In genomic region chr15:3587879-3588278, GRCm38 (mm10) we compare ENCODE assay signal across 25 mouse cellular contexts. TPM values are rescaled to one million over a fixed set of nuclear protein-coding genes. Genes with fewer than 3 reads are reported as not detected.
DNase-seq lines count a peak whose midpoint lies in the region; ATAC-seq and TF ChIP-seq lines count a peak whose summit lies in the region.
"Had no signal": no experiment of that assay in that cellular context is flagged by ENCODE, and none has a peak within 500 bp of the region (broad histone marks: within the 10 kb centered on the region; RNA-seq: fewer than 3 reads in every experiment).

No protein-coding gene starts in this region.

- H3K4me3 ChIP-seq in intestine, embryonic 15.5 days (replicated peaks) = no peak overlapping the region
- H3K4me3 ChIP-seq in cerebellum, adult 2 months (replicated peaks; ENCODE audit: insufficient read depth, low read depth, low read length) = no peak overlapping the region
- H3K4me3 ChIP-seq: forebrain, embryonic 10.5 days; forebrain, embryonic 13.5 days; hindbrain, embryonic 10.5 days; hindbrain, embryonic 13.5 days had no signal

- WGBS in intestine, embryonic 15.5 days = 70% methylated on average over 2 of the region's 2 CpGs
- WGBS in cerebellum, adult 2 months = 41% methylated on average over 2 of the region's 2 CpGs

- no peak for ATAC-seq in intestine, embryonic 15.5 days
- no peak for ATAC-seq in megakaryocyte progenitor cell, adult 5-6 weeks (replicated peaks; ENCODE audit: poor library complexity)
- ATAC-seq: CD4-positive, CD25-positive, alpha-beta regulatory T cell, adult 4 months; forebrain, embryonic 13.5 days; forebrain, embryonic 16.5 days; hindbrain, embryonic 16.5 days; intestine, embryonic 16.5 days had no signal

- no peak overlapping the region for H3K27ac ChIP-seq in intestine, embryonic 15.5 days
- no peak overlapping the region for H3K27ac ChIP-seq in cerebellum, adult 2 months (ENCODE audit: insufficient read depth, low read length)
- H3K27ac ChIP-seq: forebrain, embryonic 10.5 days; forebrain, embryonic 13.5 days; hindbrain, embryonic 10.5 days; hindbrain, embryonic 13.5 days had no signal

- no peaks in the 10 kb centered on the region for H3K36me3 ChIP-seq in intestine, embryonic 15.5 days
- H3K36me3 ChIP-seq: forebrain, embryonic 10.5 days; hindbrain, embryonic 10.5 days; hindbrain, embryonic 13.5 days had no signal

- H3K27me3 ChIP-seq in intestine, embryonic 15.5 days (replicated peaks) = no peaks in the 10 kb centered on the region
- H3K27me3 ChIP-seq in cerebellum, adult 2 months (ENCODE audit: control insufficient read depth, insufficient read depth, low read length) = no peaks in the 10 kb centered on the region
- H3K27me3 ChIP-seq: forebrain, embryonic 13.5 days; hindbrain, embryonic 13.5 days had no signal

- H3K4me2 ChIP-seq in intestine, embryonic 15.5 days (replicated peaks) = no peak overlapping the region
- H3K4me2 ChIP-seq: forebrain, embryonic 13.5 days; heart, embryonic 11.5 days; hindbrain, embryonic 13.5 days had no signal

- H3K9me3 ChIP-seq in intestine, embryonic 15.5 days = no peaks in the 10 kb centered on the region
- H3K9me3 ChIP-seq: forebrain, embryonic 10.5 days; forebrain, embryonic 13.5 days; hindbrain, embryonic 10.5 days; hindbrain, embryonic 13.5 days had no signal

- H3K4me1 ChIP-seq in intestine, embryonic 15.5 days (replicated peaks) = peaks cover 8% of the 10 kb centered on the region; the same call in 1 of the 2 replicates
- H3K4me1 ChIP-seq in cerebellum, adult 2 months (ENCODE audit: control insufficient read depth, insufficient read depth, low read length) = no peaks in the 10 kb centered on the region
- H3K4me1 ChIP-seq: forebrain, embryonic 10.5 days; forebrain, embryonic 13.5 days; hindbrain, embryonic 10.5 days; hindbrain, embryonic 13.5 days had no signal

- TF ChIP-seq POLR2A in cerebellum, adult 2 months (IDR thresholded peaks at IDR 0.05; ENCODE audit: borderline replicate concordance, insufficient read depth, low read length) = no peak

- TF ChIP-seq CTCF in cerebellum, adult 2 months (IDR thresholded peaks at IDR 0.05; ENCODE audit: borderline replicate concordance, insufficient read depth, low read depth, low read length) = no peak

- DNase-seq in 3T3-L1 (ENCODE audit: low read depth, low spot score) = peak; percentile 78
- DNase-seq in Muller cell, postnatal 12 days (ENCODE audit: inconsistent ontology term) = peak; percentile 80
- peak; percentile 47 for DNase-seq in brain, adult 2 months (ENCODE audit: low read depth, low spot score)
- DNase-seq in cerebellum, adult 2 months = no peak
- DNase-seq: adrenal gland, adult 2 months; adrenal gland, postnatal 14 days; B cell, adult 2 months; cerebellum, adult 11-12 months; cerebellum, adult 9-10 months; cerebellum, postnatal 14 days; gastrocnemius, postnatal 14 days; heart, adult 11 months; kidney, adult 18-20 months had no signal

- no peak overlapping the region for H3K9ac ChIP-seq in intestine, embryonic 15.5 days
- H3K9ac ChIP-seq: forebrain, embryonic 13.5 days; hindbrain, embryonic 13.5 days had no signal

RNA-seq across cellular contexts. Expression of gene Ghr, which starts 4.6 kb away (rescaled TPM):
- polyA plus RNA-seq in intestine, embryonic 15.5 days (2015; fragmentation: Nextera tagmentation; extraction: Ambion mirVana) = 103 and 111 TPM in 2 replicates
- polyA plus RNA-seq in cerebellum, adult 2 months (2012; rRNA removed) = 4.8 and 5.0 TPM in 2 replicates
- 0.10 and 0.86 TPM in 2 replicates for total RNA-seq in megakaryocyte progenitor cell, adult 5-6 weeks (2015)
- total RNA-seq in megakaryocyte progenitor cell, adult 5-6 weeks (2017) = 0.07 and 0.08 TPM in 2 replicates
- total RNA-seq: MEL had no signal
- polyA plus RNA-seq: CD4-positive, CD25-positive, alpha-beta regulatory T cell, adult 4 months had no signal

Comparison
In these comparisons a context has a peak if more than half of its experiments do, and no peak if none do; other contexts are left out.
1. DNase-seq: peak in 3T3-L1 (single experiment), Muller cell, postnatal 12 days (single experiment) and brain, adult 2 months (single experiment); none in cerebellum, adult 2 months (0 of 2).
2. RNA of gene Ghr, which starts 4.6 kb away (polyA plus RNA-seq): 103 to 111 TPM in intestine, embryonic 15.5 days; 4.8 to 5.0 TPM in cerebellum, adult 2 months; every median in the first group is over 10 times any median in the second.